Comparison of ENCODE assay signal across 15 mouse cellular contexts in the genomic region with DNA sequence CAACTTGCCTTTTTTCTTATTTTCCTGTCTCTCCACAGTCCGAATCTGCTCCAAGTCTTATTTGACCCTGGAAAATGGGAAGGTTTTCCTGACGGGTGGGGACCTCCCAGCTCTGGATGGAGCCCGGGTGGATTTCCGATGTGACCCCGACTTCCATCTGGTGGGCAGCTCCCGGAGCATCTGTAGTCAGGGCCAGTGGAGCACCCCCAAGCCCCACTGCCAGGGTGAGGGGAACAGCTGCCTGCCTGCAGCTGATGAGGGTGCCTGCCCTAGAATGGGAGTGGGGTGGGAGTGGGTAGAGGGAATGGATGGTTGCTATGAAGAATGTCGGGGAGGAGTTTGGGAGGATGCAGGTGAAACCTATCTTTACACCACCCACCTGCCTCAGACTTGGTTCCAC. TPM values are rescaled to one million over a fixed set of nuclear protein-coding genes. Genes with fewer than 3 reads are reported as not detected.
DNase-seq lines count a peak whose midpoint lies in the region; ATAC-seq lines count a peak whose summit lies in the region.
"Had no signal": no experiment of that assay in that cellular context is flagged by ENCODE, and none has a peak within 500 bp of the region (broad histone marks: within the 10 kb centered on the region; RNA-seq: fewer than 3 reads in every experiment).

No protein-coding gene starts in this region.

- H3K4me2 ChIP-seq in hindbrain, embryonic 13.5 days: peak overlapping the region; percentile 88
- peak overlapping the region; percentile 89 for H3K4me2 ChIP-seq in hindbrain, embryonic 14.5 days (replicated peaks)
- peak overlapping the region; percentile 84 for H3K4me2 ChIP-seq in neural tube, embryonic 14.5 days (ENCODE audit: low read depth, low read length)

- H3K36me3 ChIP-seq in hindbrain, embryonic 13.5 days: peaks cover 4% of the 10 kb centered on the region; the same call in 1 of the 2 replicates
- 0 out of 2 replicates have a peak, but pooled peaks cover 5% of the 10 kb centered on the region for H3K36me3 ChIP-seq in hindbrain, embryonic 10.5 days
- H3K36me3 ChIP-seq in hindbrain, embryonic 14.5 days (replicated peaks; ENCODE audit: control insufficient read depth, insufficient read depth): peaks cover 3% of the 10 kb centered on the region
- H3K36me3 ChIP-seq in neural tube, embryonic 14.5 days (ENCODE audit: control insufficient read depth, insufficient read depth, low read length): no peaks in the 10 kb centered on the region; the same call in 1 of the 2 replicates

- intact Hi-C loops in heart, postnatal 25 days (cut with DNase I): loop anchor here (5.0 kb wide), 4 partner anchors 46 to 226 kb away; a partner anchor contains a TSS

- H3K27me3 ChIP-seq in hindbrain, embryonic 13.5 days: peaks cover 4% of the 10 kb centered on the region; the same call in 1 of the 2 replicates
- H3K27me3 ChIP-seq in hindbrain, embryonic 10.5 days (ENCODE audit: insufficient read depth, poor library complexity, severe bottlenecking): peaks cover 34% of the 10 kb centered on the region
- no peaks in the 10 kb centered on the region for H3K27me3 ChIP-seq in hindbrain, embryonic 14.5 days (ENCODE audit: control insufficient read depth, insufficient read depth, low read length)
- H3K27me3 ChIP-seq in neural tube, embryonic 14.5 days (ENCODE audit: control insufficient read depth, insufficient read depth, low read length): no peaks in the 10 kb centered on the region

- peaks cover 65% of the 10 kb centered on the region for H3K4me1 ChIP-seq in hindbrain, embryonic 13.5 days (replicated peaks)
- H3K4me1 ChIP-seq in hindbrain, embryonic 10.5 days (replicated peaks): peaks cover 66% of the 10 kb centered on the region
- H3K4me1 ChIP-seq in hindbrain, embryonic 14.5 days (replicated peaks; ENCODE audit: control insufficient read depth, insufficient read depth, low read length): peaks cover 51% of the 10 kb centered on the region
- H3K4me1 ChIP-seq in neural tube, embryonic 14.5 days (ENCODE audit: control insufficient read depth, insufficient read depth, low read length): peaks cover 38% of the 10 kb centered on the region

- peak overlapping the region; percentile 71 for H3K9ac ChIP-seq in hindbrain, embryonic 13.5 days
- peak overlapping the region; percentile 62 for H3K9ac ChIP-seq in hindbrain, embryonic 14.5 days
- 0 out of 2 replicates have a peak overlapping the region, but pooled peaks have one; percentile 21 for H3K9ac ChIP-seq in neural tube, embryonic 14.5 days (replicated peaks; ENCODE audit: low read depth, low read length)

- H3K9me3 ChIP-seq in hindbrain, embryonic 13.5 days: no peaks in the 10 kb centered on the region
- no peaks in the 10 kb centered on the region for H3K9me3 ChIP-seq in hindbrain, embryonic 10.5 days
- no peaks in the 10 kb centered on the region for H3K9me3 ChIP-seq in hindbrain, embryonic 14.5 days (ENCODE audit: control insufficient read depth, low read length)
- no peaks in the 10 kb centered on the region for H3K9me3 ChIP-seq in neural tube, embryonic 14.5 days (ENCODE audit: control insufficient read depth, low read length)

- 59% methylated on average over 7 of the region's 7 CpGs for WGBS in hindbrain, embryonic 13.5 days
- 54% methylated on average over 7 of the region's 7 CpGs for WGBS in hindbrain, embryonic 10.5 days
- WGBS in hindbrain, embryonic 14.5 days: 57% methylated on average over 7 of the region's 7 CpGs
- WGBS in neural tube, embryonic 14.5 days: 64% methylated on average over 7 of the region's 7 CpGs

- ATAC-seq in hindbrain, embryonic 13.5 days (ENCODE audit: low FRiP score): no peak
- ATAC-seq in hindbrain, embryonic 14.5 days (ENCODE audit: low FRiP score): no peak
- ATAC-seq in neural tube, embryonic 14.5 days (ENCODE audit: low read depth): no peak

- H3K4me3 ChIP-seq in hindbrain, embryonic 13.5 days: peak overlapping the region; percentile 86
- no peak overlapping the region; the same call in 1 of the 2 replicates for H3K4me3 ChIP-seq in hindbrain, embryonic 10.5 days
- peak overlapping the region; percentile 96 for H3K4me3 ChIP-seq in hindbrain, embryonic 14.5 days (replicated peaks; ENCODE audit: low read length)
- peak overlapping the region; percentile 88 for H3K4me3 ChIP-seq in neural tube, embryonic 14.5 days (ENCODE audit: low read depth, low read length)

- no peak for DNase-seq in hindbrain, embryonic 10.5 days (ENCODE audit: low spot score)
- peak; percentile 74 for DNase-seq in cerebellum, adult 9-11 months
- DNase-seq in hindbrain, embryonic 14.5 days (ENCODE audit: low spot score): no peak
- DNase-seq in spleen, adult 12 weeks (ENCODE audit: low spot score): no peak
- no peak for DNase-seq in layer of hippocampus, adult 11-12 months (ENCODE audit: low spot score)
- DNase-seq in heart, postnatal 25 days (ENCODE audit: low spot score): no peak
- DNase-seq: right cerebral cortex, adult 18-20 months had no signal

- no peak overlapping the region for H3K27ac ChIP-seq in hindbrain, embryonic 13.5 days
- H3K27ac ChIP-seq in hindbrain, embryonic 10.5 days: no peak overlapping the region
- no peak overlapping the region for H3K27ac ChIP-seq in hindbrain, embryonic 14.5 days
- no peak overlapping the region for H3K27ac ChIP-seq in neural tube, embryonic 14.5 days (ENCODE audit: low read depth, low read length)

RNA-seq across cellular contexts. Expression of a gene that starts 2.6 kb away (rescaled TPM):
- 55.6 and 57.0 TPM in 2 replicates for polyA plus RNA-seq in hindbrain, embryonic 13.5 days (2015; fragmentation: Nextera tagmentation; extraction: Ambion mirVana)
- 10.8 and 17.0 TPM in 2 replicates for polyA plus RNA-seq in hindbrain, embryonic 10.5 days (2016; fragmentation: Nextera tagmentation; extraction: Ambion mirVana)
- polyA plus RNA-seq in hindbrain, embryonic 14.5 days (2014; fragmentation: Nextera tagmentation; extraction: Ambion mirVana): 114 and 117 TPM in 2 replicates
- 78.9 and 103 TPM in 2 replicates for polyA plus RNA-seq in neural tube, embryonic 14.5 days (2014; fragmentation: Nextera tagmentation; extraction: Ambion mirVana)
- 1 to 10 TPM; 6.9 to 7.4 TPM for total RNA-seq in heart, postnatal 25 days (2021)

RNA-seq across cellular contexts. Expression of a gene that starts 25.2 kb away (rescaled TPM):
- polyA plus RNA-seq in hindbrain, embryonic 13.5 days (2015; fragmentation: Nextera tagmentation; extraction: Ambion mirVana): 1.3 and 2.1 TPM in 2 replicates
- 0.19 and 0.34 TPM in 2 replicates for polyA plus RNA-seq in hindbrain, embryonic 10.5 days (2016; fragmentation: Nextera tagmentation; extraction: Ambion mirVana)
- 2.2 and 3.1 TPM in 2 replicates for polyA plus RNA-seq in hindbrain, embryonic 14.5 days (2014; fragmentation: Nextera tagmentation; extraction: Ambion mirVana)
- polyA plus RNA-seq in neural tube, embryonic 14.5 days (2014; fragmentation: Nextera tagmentation; extraction: Ambion mirVana): 2.4 and 2.6 TPM in 2 replicates
- not detected for total RNA-seq in heart, postnatal 25 days (2021)
- total RNA-seq: CH12.LX; gastrocnemius, postnatal 4 days had no signal
- polyA plus RNA-seq: limb, embryonic 14.5 days; stomach, embryonic 16.5 days had no signal

RNA-seq across cellular contexts. Expression of a gene that starts 39.9 kb away (rescaled TPM):
- not detected in 2 replicates for polyA plus RNA-seq in hindbrain, embryonic 13.5 days (2015; fragmentation: Nextera tagmentation; extraction: Ambion mirVana)
- polyA plus RNA-seq in hindbrain, embryonic 10.5 days (2016; fragmentation: Nextera tagmentation; extraction: Ambion mirVana): 0.08 TPM in 1 of 2 replicates, not detected in the other
- polyA plus RNA-seq in hindbrain, embryonic 14.5 days (2014; fragmentation: Nextera tagmentation; extraction: Ambion mirVana): not detected in 2 replicates
- 0.12 TPM in 1 of 2 replicates, not detected in the other for polyA plus RNA-seq in neural tube, embryonic 14.5 days (2014; fragmentation: Nextera tagmentation; extraction: Ambion mirVana)
- total RNA-seq in heart, postnatal 25 days (2021): not detected
- total RNA-seq: CH12.LX; gastrocnemius, postnatal 4 days; layer of hippocampus, adult 18-20 months had no signal
- polyA plus RNA-seq: limb, embryonic 14.5 days; lung, embryonic 16.5 days; stomach, embryonic 16.5 days had no signal

RNA-seq across cellular contexts. Expression of a gene that starts 47.4 kb away (rescaled TPM):
- 270 and 287 TPM in 2 replicates for polyA plus RNA-seq in hindbrain, embryonic 13.5 days (2015; fragmentation: Nextera tagmentation; extraction: Ambion mirVana)
- polyA plus RNA-seq in hindbrain, embryonic 10.5 days (2016; fragmentation: Nextera tagmentation; extraction: Ambion mirVana): 79.9 and 96.9 TPM in 2 replicates
- polyA plus RNA-seq in hindbrain, embryonic 14.5 days (2014; fragmentation: Nextera tagmentation; extraction: Ambion mirVana): 225 and 236 TPM in 2 replicates
- polyA plus RNA-seq in neural tube, embryonic 14.5 days (2014; fragmentation: Nextera tagmentation; extraction: Ambion mirVana): 289 and 326 TPM in 2 replicates
- total RNA-seq in heart, postnatal 25 days (2021): 1 to 10 TPM; 1.6 to 2.9 TPM
- total RNA-seq: CH12.LX had no signal

RNA-seq across cellular contexts. Expression of a gene that starts 49.7 kb away (rescaled TPM):
- not detected in 2 replicates for polyA plus RNA-seq in hindbrain, embryonic 13.5 days (2015; fragmentation: Nextera tagmentation; extraction: Ambion mirVana)
- polyA plus RNA-seq in hindbrain, embryonic 10.5 days (2016; fragmentation: Nextera tagmentation; extraction: Ambion mirVana): not detected in 2 replicates
- not detected in 2 replicates for polyA plus RNA-seq in hindbrain, embryonic 14.5 days (2014; fragmentation: Nextera tagmentation; extraction: Ambion mirVana)
- polyA plus RNA-seq in neural tube, embryonic 14.5 days (2014; fragmentation: Nextera tagmentation; extraction: Ambion mirVana): 0.13 TPM in 1 of 2 replicates, not detected in the other
- not detected for total RNA-seq in heart, postnatal 25 days (2021)
- total RNA-seq: CH12.LX; gastrocnemius, postnatal 4 days; layer of hippocampus, adult 18-20 months had no signal
- polyA plus RNA-seq: limb, embryonic 14.5 days; lung, embryonic 16.5 days; stomach, embryonic 16.5 days had no signal

Comparison
In these comparisons a context has a peak if more than half of its experiments do, and no peak if none do; other contexts are left out.
1. H3K9ac ChIP-seq: peak in every context shown above with its lines; median percentile 71 in hindbrain, embryonic 13.5 days; 62 in hindbrain, embryonic 14.5 days; 21 in neural tube, embryonic 14.5 days.